Mouse (Mus musculus) inflammation-experienced regulatory T-cells, adult 6 months (primary cell): ENCODE measurements around the gene Samhd1. TPM values are rescaled to one million over a fixed set of nuclear protein-coding genes. Genes with fewer than 3 reads are reported as not detected.

Experiments used
- ATAC-seq: one replicate; pipeline ENCODE4 v1.8.0; 2017
- polyA plus RNA-seq, 3 experiments: library from polyadenylated mRNA; unstranded; fragments of 100-300 nt; shearing (Covaris generic); gene quantifications; one replicate each; pipeline ENCODE4 v1.2.1; 2017

The Samhd1 gene
- polyA plus RNA-seq, 3 experiments from 2014 or later = 383 to 537 (median 471) TPM

DNA sequence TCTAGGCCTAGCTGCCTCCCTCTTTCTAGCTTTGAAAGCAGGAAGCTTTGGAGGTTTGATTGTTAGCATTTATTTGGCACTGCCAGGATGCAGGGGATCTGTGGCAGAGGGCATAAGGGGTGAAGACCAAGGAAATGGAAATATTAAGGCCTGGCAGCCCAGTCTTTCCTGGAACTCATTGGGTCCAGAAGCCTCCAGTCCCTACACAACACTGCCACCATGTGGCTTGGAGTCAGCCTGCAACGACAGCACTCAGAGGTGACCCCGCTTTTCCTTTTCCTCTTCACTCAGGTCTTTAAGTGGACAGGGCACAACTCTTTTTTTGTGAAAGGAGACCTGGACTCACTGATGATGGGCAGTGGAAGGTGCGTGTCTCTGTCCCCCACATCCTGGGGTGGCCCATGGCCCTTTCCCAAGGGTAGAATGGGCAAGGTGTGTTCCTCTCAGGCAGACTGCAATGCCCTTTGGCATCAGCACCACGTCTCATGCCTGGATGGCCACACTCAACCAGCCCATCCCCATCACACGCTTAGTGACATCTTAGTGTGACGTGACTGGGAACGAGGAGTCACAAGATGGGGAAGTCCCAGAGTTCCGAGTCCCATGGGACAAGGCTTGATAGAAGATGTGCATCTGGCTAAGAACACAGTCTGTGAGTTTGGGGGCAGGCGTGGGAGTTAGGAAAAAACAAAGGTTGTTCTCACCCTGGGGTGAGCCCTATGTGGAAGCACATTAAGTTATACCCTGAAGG lies 39.9 kb downstream of the Samhd1 start:
- ATAC-seq = no peak

DNA sequence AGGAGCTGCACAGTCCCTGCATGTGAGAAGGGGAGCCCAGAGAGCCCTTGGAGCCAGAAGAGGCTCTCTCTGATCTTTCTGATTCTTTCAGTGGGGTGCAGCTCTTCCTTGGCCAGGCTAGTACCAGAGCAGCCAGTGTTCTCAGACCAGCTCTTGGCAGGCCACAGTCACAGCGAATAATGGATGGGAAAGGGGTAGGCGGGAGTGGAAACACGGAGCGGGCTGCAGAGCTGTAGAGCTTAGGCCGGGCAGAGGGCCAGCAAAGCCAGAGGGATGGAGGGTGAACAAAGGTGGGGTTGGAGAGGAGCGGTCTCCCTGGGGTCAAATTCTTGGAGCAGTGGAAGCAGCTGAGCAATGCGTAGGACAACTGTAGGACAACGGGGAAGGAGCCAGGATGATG lies 43.0 kb downstream of the Samhd1 start:
- no peak for ATAC-seq

DNA sequence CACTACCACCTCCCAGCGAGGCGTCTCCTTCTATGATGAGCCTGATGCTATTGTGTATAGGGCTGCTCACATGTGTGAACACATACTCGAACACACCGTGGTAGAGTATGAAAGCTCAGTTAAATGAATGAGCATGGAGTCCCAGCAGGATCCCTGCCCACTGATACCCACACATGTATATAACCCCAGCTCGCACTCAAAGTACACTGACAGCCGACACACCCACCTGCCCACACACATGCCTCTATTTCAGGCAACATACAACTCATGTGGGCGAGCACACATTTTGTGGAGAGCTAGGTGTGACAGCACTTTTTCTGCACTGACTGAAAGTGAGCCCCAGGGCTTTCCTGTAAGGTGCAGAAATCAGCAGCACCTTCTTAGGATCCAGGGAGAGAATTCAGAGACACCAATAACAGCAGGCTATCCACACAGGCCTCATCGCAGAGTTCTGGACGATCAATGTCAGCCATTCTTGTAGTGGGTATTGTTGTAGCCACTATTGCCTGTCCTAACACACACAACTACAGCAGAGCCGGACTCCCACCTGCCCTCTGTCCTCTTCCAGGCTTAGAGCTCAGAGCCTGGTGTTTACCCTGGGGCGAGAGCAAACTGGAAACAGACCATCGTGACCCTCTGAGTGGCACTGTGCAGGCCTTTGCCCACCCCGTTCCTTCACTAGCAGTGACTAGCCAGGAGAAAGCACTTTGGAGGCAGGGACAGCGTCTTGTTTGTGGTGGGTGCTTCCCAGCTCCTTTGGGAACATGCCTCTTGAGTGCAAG lies 47.3 kb downstream of the Samhd1 start:
- ATAC-seq = no peak

- ATAC-seq = no peak
Observed at GRCm38 (mm10) chr2:157086796-157087195, 48.3 kb downstream of the Samhd1 start, which contains the start of gene Tldc2. TSS of gene Tldc2 (plus strand) at chr2:157087055.

- ATAC-seq = no peak
Observed at GRCm38 (mm10) chr2:157084831-157085585, 50.1 kb downstream of the Samhd1 start.

DNA sequence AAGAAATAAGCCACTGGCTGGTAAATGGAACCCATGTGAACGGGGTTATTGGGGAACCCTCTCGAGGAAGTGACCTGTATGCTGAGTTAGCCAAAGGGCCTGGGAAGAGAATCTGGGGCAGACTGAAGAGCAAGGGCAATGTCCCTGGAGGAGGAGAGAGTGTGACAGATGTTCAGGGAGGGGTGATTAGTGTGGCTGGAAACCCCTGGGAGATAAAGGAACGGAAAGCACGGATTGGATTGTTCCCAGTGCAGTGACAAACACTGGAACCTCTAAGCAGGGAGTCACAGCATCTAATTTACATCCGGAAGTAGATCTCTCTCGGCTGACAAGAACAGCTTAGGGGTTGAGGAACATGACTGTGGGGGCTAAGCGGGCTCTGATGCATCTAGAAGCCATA lies 53.1 kb downstream of the Samhd1 start:
- ATAC-seq = no peak

DNA sequence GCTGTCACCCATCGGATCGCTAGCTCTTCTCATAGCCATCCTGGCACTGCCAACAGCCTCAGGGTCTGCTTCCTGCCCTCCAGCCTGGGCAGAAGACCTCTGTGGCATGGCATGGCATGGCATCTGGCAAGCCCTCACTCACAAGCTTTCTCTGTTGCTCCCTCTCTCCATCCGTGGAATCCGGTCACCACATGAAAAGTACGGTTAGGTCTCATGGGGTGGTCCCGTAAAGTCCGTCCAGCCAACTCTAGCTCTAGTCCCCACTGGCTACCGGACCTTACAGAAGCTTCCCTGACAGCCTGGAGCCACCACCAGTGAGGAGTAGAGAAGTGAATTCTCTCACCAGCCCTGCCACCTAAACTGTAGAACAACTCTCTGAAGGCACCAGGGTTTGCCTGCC lies 53.7 kb downstream of the Samhd1 start:
- no peak for ATAC-seq

DNA sequence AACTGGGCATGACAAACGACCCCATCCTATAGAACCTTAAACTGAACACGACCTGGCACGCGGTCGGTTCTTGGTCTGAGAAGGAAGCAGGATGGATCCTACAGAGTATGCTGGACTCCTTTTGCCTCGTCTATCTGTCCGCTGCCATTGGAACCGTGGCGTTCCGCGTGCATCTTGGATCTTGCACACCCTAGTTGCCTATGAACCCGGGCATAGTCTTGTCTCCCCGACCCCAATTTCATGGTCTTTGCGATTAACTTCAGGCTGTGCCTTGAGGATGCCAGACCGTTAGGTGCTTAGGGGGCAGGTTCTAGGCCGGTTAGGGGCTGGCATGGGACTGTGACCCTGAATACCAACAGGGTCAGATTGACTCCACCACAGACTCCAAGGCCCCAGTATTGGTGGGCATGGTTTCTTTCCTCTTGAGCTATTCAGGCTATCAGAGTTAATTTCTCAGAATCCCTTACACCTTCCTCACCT lies 55.3 kb downstream of the Samhd1 start:
- no peak for ATAC-seq

GRCm38 (mm10) chr2:157078793-157079700 lies 56.0 kb downstream of the Samhd1 start, which contains the start of gene Soga1:
TSS of gene Soga1 (minus strand) at chr2:157079254.
- no peak for ATAC-seq

DNA sequence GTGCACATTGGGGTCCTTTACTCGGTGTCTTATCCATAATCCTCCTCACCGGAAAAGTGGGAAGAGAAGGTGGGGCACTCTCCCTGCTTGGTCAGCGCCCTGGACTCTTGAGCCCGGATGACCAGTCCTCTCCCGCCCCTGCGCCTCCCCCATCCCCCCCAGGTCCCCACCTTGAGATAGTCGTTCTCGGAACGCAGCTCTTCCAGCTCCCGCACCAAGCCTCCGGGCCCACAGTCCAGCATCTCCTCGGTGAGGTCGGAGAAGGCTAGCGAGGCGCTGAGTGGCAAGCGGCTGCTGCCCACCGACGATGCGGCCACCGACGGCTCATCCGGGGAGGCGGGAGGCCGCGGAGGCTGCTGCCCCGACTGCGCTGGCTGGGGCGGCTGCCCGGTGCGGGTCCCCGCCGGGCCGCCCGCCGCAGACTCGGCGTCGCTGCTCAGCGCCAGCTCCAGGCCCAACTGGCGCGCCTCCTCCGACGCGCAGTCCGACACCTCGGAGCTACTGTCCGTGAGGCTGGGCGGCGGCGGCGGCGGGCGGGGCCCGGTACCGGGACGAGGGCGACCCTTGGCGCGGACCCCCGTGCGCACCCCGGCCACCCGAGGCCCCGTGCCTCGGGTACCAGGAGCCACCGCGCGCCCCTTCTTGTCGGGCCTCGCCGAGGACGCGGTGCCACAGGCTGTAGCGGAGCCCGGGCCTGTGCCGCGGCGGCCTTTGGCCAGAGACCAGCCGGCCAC lies 56.8 kb downstream of the Samhd1 start:
- no peak for ATAC-seq

DNA sequence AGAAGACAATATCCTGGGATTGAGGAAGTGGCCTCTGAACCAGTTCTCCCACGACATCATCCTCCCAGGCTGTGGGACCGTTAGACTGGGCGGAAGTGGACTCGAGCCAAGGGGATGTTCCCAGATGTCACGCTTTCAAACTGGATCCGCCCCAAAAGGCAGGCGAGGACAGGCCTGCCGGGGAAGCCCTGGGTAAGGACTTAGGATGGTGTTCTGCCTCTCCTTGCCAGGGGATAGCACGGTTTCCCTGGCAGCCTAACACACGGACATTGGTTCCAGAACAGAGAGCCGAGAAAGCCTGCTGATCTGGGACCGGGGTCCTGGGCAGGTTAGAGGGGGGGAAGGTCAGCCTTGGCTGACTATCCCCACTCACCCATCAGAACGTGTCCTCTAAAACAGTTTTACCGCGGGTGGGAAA lies 57.4 kb downstream of the Samhd1 start:
- no peak for ATAC-seq

DNA sequence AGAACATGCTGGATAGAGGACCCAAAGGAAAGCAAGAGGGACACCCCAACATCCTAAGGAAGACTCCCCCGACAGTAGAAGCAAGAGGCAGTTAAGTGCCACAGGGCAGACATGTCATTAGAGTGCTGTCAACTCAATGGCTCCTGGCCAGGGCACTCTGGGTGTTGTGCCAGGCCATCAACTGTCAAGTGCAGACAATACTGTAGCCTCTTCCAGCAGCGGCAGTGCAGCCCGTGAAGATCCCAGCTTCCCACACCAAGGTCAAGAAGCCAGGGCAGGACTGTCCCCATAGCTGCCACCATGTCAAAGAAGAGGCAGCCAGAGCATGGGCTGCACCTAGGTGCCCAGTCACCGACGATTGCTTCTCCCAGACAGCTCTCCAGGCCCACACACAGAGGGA lies 57.9 kb downstream of the Samhd1 start:
- no peak for ATAC-seq

- no peak for ATAC-seq
Observed at GRCm38 (mm10) chr2:157076585-157076984, 58.5 kb downstream of the Samhd1 start.

GRCm38 (mm10) chr2:157075685-157076084 lies 59.4 kb downstream of the Samhd1 start:
- no peak for ATAC-seq

GRCm38 (mm10) chr2:157075226-157075625 lies 59.8 kb downstream of the Samhd1 start:
- ATAC-seq = no peak

- ATAC-seq = no peak
Observed at GRCm38 (mm10) chr2:157074772-157075171, 60.3 kb downstream of the Samhd1 start.

DNA sequence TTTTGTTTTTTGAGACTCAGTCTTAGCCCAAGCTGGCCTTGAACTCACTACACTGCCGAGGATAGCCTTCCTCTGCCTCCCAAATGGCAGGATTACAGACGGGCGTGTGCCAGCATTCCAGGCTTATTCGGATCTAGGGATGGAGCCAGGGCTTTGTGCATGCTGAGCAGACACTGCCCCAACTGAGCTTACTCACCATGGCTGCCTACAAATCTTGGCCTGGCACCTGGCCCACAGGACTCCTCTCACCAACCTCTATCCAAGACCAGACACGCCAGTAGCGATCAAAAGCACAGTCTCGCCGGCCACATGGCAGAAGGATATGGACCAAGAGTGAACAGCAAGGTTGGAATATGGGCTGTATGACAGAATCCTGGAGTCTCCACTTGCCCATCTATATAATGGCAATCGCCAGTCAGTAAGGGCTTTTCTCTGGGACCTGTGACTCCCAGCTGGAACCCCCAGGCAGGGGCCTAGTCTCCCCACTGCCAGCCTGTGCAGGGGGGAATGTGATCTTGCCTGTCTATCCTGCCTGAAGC lies 60.8 kb downstream of the Samhd1 start:
- no peak for ATAC-seq

DNA sequence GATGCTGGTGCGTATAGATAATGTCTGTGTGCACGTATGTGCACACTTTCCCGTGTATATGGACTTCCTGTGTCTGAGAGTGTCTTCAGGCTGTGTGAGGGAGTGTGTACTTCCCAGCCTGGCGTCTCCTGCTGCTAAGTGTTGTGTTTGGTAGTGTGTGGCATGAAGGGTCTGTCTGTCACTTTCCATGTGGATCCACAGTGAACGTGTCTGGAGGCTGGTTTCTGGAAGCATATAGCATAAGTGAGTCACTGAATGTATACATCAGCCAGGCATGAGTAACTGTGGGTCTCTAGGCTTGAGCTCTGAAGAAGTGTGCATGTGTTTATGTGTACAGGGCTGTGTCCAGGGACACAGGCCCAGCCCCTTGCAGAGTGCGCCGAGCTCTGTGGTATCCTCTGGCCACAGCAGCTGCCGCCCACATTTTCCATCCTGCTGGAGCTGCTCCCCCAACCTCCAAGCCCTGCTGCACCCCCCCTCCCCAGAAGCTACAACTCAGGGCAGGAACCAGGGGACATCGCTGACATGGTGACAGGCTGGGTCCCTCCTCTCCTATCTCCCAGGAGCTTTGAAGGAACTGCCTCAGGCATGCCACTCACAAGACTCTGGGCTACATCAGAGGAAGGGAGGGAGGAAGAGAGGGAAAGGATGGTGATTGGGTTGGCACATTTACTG lies 61.5 kb downstream of the Samhd1 start:
- no peak for ATAC-seq

DNA sequence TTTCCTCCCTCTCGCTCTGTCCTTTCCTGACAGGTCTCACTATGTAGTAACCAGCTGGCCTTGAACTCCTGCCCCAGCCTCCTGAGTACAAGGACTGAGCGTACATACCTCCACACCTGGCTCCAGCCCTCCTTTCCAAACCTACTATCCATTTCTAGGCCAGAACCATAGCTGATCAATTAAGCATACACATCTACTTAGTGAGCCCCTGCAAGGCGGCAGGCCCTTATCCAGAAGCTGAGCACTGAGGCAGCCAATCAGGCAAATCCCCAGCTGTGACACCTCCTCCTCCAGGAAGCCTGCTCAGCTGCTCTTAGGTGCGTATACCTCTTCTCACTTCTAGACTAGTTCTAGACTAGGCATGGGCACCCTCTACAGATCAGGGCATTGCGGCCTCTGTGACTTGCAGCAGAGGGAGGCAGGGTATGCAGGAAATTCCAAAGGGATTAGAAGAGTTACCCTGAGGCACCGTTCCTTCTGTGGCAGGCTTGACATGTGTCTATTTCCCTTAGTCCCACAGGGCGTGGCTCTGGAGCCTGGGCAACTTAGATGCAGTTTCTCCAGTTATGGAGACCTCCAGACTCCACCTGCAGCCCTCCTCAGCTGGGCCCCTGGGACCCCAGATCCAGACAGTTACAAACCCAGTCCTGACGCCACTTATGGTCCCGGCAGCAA lies 62.6 kb downstream of the Samhd1 start:
- ATAC-seq = no peak

- peak; percentile 35 for ATAC-seq
Observed at GRCm38 (mm10) chr2:157071556-157071955, 63.5 kb downstream of the Samhd1 start.
